Mouse (Mus musculus) layer of hippocampus, postnatal 10 days (tissue): ENCODE measurements around the gene Dok5. TPM values are rescaled to one million over a fixed set of nuclear protein-coding genes. Genes with fewer than 3 reads are reported as not detected.

ENCODE experiments used
- DNase-seq, 2 experiments: peaks; one replicate each; pipeline ENCODE4 v3.0.0; 2021; ENCODE audit warnings: low spot score in 2 of 2
- long read RNA-seq: library from polyadenylated mRNA; stranded (forward); transcript quantifications from one replicate; pipeline ENCODE4 v2.0.0, GENCODE M21; 2023
- total RNA-seq, 2 experiments: library from RNA; stranded (reverse); gene quantifications; 2 replicates each; pipeline ENCODE4 v1.2.3; 2021

Gene Dok5
- 10 to 100 TPM; 23.5 to 25.1 TPM for total RNA-seq
- long read RNA-seq, transcript Dok5-201 (8 exons, 1,768 nt): major isoform, 29 of 36 reads
- long read RNA-seq, partial matches to known transcripts: 4 of 36 reads
- long read RNA-seq, other reads (novel, unspliced or antisense): 3 of 36 reads

DNA sequence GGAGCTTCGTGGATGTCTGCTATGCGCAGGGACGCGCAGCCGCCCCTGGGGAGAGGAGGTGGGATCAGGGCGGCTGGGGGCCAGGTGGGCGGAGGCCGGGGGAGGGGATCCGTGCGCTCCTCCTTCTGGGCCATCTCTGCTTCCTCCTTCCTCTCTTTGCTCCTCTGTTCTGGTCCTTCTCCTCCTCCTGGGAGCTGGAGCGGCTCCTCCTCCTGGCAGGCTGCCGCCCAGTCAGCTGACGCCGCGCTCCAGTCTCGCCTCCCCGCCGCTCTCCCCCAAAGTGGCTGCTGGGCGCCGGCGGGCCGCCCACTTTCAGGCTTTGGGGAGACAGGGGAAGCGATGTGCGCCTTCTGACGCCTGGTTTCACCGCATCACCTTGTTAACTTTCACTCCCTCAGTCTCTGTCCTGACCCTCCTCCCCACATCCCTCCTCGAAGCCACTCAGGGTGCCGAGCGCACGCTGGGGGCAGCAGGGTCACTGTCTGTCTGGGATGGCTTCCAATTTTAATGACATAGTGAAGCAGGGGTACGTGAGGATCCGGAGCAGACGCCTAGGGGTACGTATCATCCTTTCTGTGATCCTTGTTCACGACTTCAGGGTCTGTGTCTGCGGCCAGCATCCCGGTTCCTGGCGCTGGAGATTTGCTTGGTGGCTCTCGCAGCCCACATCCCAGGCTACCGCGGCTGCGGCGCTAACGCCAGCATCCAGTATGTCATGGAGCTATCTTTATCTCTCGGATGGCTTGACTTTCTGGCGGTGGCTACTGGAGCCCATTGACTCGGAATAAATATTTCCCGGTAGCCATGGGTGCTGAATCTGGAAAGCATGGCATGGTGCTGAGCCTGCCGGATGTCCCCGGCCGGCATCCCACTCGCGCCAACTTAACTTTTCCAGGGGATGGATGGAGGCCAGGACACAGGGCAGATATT lies at the start of gene Dok5:
TSS of gene Dok5 (plus strand) at position 176 of the 930 bp plus-strand sequence.
- DNase-seq: peak; percentile 85 to 93

DNA sequence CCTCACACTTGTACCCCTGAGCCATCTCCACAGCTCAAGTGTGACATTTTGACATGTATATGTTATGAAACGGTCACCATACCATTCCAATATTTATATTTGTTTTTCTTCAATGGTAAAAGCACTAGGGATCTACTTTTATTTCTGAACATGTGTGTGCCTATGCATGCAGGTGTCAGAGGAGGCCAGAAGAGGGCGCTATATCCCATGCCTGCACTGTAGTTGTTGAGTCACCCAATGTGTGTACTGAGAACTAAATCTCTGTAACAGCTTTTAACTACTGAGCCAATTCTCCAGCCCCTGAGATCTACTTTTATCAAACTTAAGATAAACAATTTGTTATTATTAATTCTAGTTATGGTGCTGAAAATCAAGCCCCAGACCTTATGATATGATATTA lies 48.2 kb upstream of the Dok5 start:
- DNase-seq: no peak

DNA sequence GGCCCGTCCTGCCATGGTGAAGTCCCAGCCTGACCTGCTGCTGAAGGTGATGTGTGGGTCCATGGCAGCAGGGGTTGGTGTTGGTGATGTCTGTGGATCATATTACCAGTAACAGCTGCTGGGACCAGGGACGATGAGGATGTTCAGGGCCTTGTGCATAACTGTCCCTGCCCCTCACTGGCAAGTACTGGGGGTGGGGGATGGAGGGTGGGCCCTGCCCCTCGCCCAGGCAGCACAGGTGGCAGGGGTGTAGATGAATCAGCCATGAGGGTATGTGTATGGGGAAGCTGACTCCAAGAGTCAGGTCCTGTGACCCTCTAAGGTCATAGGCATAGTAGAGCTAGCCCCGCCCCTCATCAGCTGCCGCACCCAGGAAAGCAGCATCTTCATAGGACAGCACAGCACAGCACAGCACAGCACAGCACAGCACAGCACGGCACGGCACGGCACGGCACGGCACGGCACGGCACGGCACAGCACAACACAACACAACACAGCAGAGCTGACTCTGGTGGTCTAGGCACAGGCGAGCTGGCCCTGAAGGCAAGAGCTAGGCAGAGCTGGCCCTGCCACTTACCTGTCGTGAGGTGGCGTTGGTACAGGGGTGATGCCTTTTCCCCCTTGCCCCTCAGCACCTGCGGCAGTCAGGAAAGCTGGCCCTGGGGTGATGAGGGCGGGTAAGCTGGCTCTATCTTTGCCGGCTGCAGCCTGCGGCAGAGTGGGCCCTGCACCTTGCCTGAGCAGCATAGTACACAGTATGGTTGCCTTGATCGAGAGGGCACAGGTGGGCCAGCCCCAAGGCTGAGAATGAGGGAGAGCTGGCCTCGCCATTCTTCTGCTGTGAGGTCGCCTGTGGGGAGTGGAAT lies 36.3 kb upstream of the Dok5 start:
- no peak for DNase-seq

DNA sequence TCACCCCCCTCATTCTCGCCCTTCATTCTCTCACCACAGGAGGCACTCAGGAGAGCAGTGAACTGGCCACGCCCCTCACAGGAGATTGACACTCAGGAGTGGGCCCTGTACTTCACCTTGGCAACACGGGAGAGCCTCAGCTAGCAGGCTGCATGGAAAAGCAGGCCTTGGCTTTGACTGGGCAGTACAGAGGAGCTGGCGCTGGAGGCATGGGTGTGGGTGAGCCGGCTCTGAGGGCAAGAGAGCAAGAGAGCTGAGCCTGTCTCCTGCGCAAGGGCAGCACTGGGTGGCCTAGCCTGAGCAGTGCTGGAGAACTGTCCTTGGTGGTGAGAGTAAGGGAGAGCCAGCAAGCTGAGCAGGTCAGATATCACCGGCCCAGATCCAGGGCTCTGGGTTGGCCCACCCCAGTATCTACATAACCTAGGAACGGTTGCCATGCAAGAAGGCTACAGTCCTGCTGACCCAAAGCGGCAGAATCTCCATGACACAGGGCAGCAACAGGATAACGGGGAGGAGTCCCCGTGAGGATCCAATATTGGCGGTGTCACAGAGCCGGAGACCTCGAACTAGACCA lies 35.6 kb upstream of the Dok5 start:
- DNase-seq: no peak

DNA sequence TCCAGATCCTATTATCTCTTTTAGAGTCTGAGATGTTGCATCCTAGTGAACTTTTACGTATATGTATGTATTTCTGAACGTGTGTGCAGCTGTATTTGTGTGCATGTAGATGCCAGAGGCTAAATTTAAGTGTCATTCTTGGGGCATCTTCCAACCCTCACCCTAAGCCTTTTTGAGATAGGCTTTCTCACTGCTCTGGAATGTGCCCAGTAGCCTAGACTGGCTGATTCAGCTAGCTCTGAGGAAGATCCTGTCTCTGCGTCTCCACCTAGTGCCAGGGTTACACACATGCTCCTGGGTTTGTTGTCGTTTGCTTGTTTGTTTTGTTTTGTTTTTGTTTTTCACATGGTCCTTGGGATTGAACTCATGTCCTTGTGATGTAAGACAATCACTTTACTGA lies 31.1 kb upstream of the Dok5 start:
- DNase-seq: no peak

DNA sequence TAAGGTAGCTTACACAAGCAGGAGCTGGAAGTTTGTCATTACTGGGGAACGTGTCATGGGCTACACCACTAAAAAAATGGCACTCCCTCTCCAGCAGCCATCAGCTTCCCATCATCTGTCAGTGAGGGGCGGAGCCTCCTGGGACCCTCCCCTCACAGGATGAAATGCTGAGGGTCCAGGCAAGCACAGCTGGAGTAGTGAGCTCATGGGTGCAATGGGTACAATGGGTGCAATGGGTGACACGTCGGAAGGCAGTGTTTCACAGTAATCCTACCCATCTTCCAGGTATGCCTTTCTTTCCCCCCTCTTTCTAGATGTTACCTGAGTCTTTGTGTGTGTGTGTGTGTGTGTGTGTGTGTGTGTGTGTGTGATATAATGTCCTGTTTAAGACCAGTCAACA lies 25.1 kb upstream of the Dok5 start:
- no peak for DNase-seq

DNA sequence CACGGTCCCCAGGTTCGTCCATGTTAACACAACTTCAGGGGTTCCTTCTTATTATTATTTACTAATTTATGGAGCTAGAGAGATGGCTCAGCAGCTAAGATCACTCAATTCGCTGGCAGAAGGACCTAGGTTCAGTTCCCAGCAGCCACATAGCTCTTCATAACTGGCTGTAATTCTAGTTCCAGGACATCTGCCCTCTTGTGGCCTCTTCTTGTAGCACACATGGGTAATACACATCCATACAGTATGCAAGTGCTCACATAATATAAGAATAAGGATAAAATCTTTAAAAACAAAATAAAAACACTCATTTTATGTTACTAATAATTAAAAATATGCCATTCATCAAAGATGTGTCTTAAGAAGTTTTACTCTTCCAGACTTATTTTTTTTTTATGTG lies 23.9 kb upstream of the Dok5 start:
- DNase-seq: no peak

DNA sequence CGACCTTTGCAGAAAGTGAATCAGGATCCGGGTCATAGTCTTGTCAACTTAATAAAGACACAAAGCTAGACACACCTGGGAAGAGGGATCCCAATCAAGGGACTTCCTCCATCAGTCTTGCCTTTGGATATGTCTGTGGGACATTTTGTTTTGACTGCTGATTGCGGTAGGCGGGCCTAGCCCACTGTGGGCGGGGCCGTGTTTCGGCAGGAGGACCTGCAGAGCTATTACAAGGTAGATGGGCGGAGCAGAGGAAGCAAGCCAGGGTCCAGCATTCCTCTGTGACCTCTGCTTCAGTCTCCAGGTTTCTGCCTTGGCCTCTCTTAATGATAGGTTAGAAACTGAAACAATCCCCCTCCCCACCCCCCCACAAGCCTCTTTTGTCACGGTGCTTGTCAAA lies 22.7 kb upstream of the Dok5 start:
- no peak for DNase-seq

DNA sequence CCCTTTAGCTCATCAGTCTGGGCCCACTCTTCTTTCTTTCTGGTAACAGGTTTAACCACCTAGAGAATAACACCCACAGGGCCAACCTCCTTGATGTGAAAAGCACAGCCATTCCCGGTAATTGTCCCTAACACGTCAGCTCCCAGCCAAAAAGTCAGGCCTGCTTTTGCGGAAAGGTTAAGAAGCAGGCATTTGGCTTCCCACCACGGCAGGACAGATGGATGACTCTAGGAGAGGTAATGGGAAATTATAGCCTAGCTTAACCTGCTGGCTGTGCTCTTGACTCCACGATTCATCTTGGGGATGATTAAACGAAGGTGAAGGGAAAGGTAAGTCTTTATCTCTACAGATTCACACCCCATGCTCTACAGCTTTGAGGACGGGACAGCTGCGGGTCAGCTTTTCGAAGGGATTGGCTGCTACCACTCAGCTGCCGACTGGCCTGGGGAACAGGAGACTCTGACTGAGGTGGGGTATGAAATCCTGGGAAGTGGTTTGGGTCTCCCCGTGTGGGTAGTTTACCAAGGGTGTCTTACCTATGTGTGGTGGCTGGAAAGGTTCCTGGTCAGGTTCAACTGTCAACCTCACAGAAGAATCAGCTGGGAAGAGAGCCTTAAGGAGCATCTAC lies 18.8 kb upstream of the Dok5 start:
- no peak for DNase-seq

DNA sequence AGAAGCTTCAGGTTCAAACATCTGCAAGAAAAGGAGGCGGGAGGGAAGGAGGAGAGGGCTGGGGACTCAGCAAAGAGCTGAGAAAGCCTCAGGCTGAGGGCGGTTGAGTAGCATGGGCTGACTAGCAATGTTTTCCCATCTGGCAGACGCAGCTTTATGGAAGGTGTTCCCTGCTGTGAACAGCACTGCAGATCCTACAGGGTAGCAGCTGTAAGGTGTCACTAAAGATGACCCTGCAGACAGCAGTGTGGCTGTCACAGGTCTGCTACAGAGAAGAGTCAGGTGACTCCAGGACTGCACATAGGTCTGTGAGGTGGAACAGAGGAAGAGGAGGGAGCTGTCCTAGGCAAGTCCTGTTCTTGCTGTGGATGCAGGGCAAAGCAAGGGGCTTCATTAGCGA lies 11.2 kb upstream of the Dok5 start:
- DNase-seq: peak in 1 of 2 experiments; percentile 6

DNA sequence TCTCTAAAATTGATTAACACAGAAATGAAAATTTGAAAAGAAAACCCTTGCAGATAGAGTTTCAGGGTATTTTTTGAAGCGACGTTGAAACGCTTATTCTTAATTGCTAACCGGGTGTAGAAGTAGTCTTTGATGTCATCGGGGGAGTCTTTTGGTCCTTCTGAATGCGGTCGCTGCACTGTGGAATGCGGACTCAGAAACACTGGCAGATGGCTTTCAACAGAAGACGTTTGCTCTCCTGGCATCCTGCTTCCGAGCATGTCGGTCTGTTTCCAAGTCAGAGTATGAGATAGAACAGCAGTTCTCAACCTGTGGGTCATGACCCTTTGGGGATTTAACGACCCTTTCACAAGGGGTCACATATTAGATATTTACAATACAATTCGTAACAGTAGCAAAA lies 7.5 kb upstream of the Dok5 start:
- DNase-seq: no peak

DNA sequence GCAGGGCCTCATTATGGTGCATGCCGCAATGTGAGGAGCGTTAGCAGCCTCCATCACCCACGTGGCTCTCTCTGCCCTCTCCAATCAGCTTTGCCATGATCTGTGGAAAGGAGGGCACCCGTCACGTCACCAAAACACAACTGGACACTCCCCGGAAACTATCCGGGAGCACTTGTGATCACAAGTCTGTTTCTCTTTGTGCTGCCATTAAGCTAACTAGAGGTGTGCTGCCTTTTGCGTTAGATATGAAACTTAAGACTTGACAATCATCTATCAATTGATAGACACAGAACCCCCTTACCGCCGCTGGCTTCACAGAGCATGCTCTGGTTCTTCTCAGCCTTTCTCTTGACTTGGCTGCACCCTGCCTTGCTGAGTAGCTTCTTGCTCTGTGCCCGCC lies 6.9 kb upstream of the Dok5 start:
- DNase-seq: no peak

DNA sequence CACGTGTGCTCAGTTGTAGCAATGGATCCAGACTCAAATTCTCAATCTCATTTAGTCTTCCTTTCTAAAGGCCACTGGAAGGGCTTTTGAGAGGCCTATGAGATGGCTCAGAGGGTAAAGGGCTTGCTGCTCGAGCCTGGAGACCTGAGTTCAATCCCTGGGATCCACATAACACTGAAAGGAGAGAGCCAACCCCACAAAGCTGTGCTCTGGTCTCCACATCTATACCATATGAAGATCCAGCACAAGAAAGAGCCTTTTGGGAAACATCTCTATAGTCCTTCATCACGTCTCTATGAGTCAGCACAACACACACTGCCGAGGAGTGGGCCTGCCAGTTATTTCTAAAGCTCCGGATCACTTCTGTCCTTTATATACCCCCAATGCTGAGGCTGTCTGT lies 5.8 kb upstream of the Dok5 start:
- DNase-seq: no peak

DNA sequence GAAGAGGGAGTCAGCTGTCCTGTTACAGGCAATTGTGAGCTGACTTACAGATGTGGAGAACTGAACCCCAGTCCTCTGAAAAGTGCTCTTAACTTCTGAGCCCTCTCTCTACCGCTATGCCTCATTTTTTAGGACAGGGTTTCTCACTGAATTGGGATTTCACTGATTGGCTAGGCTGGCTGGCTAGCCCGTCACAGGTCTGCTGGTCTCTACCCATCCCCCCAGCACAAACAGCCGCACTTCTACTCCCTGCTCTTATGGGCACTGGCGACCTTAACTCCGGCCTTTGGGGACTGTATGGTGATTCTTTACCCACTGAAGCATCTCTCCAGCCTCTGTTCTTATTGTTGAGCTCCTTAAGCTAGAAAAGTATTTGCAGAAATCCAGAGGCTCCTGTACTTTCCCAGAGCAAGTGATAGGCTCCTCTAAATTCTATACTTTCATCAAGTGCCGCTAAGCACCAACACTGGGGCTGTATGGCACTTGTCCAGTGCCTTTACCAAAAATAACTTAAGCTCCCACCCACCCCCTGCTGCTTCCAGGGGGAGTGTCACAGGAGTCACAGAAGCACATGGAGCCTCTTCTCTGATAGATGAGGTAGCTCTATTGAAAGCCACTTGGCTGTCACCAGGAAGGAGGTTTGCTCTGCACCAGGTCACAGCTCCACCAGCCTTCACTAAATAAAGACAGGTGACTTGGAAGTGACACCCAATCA lies 4.5 kb upstream of the Dok5 start:
- no peak for DNase-seq

DNA sequence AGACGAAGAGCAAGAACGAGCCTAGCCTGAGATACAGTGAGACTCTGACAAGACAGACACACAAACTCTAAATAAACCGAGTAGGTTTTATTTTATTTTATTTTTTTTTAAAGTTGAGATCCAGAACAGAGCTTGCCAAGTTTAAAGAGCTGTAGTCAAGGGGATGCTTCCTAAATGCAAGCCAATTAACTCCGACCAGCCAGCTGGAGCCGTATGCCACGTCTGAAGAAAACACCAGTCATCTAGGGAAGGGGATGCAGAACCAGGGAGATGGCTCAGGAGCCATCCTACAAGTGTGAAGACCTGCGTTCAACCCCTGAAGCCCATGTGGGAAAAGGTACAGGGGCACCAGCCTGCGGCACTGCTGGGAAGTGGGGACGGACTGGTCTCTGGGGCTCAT lies 2.7 kb upstream of the Dok5 start:
- no peak for DNase-seq

DNA sequence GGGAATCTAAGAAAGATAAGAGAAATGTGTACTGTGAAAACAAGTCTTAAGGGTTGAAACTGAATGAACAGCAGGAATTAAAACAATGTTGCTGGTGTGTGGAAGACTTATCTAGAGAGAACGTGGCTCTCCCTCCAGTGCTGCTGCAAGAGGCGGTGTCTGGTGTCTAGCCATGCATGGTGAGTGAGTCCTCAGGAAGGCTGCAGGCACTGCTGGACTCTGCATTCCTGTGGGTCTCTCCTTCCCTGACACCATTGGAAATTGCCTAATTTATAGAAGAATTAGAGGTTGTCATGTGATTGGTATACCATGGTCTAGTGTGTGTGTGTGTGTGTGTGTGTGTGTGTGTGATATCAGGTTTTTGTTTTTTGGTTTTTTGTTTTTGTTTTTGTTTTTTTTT lies 1.9 kb upstream of the Dok5 start:
- DNase-seq: no peak

DNA sequence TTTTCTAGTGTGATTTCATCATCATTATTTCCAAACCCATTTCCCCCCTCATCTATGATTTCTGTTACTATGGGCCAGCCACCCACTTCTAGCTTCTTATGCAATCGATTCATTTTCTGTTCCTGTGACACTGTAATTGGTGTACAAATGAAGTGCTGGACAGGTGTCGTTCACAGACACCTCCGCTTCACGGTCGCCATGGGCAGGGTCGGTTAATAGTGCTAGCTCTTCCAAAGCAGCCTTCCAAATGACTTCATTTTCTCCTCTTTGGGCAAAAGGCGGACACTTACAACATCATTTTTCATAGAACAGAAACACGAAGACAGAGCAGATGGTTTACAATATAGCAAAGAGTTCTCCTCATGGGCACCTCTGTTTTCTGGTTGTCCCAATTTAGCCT lies 1.5 kb upstream of the Dok5 start:
- no peak for DNase-seq

DNA sequence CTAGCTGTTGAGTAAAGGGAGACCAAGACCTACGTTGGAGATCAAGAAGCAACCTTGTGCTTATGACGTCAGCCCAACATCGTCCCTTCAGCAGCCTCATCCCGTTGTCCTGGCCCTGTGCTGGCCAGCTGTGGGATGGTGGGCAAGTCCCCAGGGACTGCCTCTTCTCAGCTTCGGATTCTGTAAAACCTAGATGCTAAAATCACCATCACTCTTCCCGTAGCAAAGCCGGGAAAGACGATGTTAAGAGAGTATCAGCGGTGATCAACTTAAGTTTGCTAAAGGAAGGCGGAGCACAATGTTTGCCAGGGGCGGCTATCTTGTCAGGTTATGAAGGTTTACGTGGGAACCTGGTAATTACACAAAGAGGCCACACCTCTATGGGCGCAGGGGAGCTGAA lies 826 bp upstream of the Dok5 start:
- no peak for DNase-seq

DNA sequence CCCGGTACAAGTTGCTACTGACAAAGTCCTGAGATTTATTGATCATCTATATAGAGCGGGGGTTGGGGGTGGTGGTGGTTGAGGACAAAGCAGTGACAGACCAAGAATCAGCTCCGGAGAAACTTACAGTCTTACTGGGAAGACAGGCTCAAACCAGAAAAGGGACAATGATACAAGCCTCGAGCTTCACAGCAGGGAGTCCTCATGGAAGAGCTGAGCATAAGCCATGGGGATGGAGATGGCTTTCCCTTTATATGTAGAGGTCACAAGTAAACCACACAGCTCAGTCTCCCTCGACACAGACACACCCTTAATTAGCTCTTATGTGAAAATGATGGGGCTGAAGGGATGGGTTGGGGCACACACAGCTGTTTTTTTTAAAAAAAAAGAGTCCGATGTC lies 402 bp upstream of the Dok5 start:
- DNase-seq: no peak

DNA sequence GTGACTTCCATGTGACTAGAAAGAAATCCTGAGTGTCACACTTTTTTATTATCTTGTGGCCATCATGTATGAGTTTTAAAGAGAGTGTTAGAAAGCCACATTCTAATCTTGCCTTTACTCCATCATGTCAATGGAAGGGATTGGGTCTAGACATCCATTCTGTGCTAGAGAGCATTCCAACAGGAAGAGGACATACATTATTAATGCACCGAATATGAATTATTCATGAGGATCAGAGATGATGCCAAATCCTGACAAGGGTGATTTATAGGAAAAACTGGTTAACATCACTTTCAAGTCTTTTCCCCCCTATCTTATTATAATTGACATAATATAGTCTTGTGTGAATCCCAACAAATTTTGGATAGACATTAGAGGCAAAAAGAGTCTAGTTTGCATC lies 2.1 kb downstream of the Dok5 start:
- DNase-seq: no peak

DNA sequence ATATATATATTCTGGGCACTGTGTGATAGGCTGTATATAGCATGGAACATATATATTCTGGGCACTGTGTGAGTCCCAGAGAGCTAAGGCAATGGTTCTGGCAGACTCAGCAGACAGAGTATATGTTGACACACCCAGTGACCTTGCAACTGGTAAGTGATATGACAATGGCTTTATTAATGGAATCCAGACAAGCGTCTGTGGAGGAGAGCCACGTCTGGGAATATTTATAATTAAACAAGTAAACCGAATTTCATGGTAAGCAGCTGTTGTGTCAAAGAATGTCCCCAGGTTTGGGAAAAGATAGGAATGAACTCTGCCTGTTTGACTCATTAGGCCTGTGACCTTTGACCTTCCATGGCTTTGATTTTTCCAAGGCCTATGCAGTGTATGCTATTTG lies 2.8 kb downstream of the Dok5 start:
- DNase-seq: no peak
